Mouse (Mus musculus): ENCODE results near the gene Mospd2. TPM values are rescaled to one million over a fixed set of nuclear protein-coding genes. Genes with fewer than 3 reads are reported as not detected.

Gene Mospd2
- polyA plus RNA-seq, 1 experiment from 2014 or later, result 15.8 TPM

Other genes with a start within 250 kb of the Mospd2 start
- gene Fancb, start 217 bp upstream of the Mospd2 start, polyA plus RNA-seq (2014; fragmentation: Nextera tagmentation; extraction: Ambion mirVana), result 12.3 and 12.4 TPM in 2 replicates
- not detected in 2 replicates for gene Gm17604, start 24.5 kb upstream of the Mospd2 start, polyA plus RNA-seq (2014; fragmentation: Nextera tagmentation; extraction: Ambion mirVana)

Data from embryonic facial prominence, embryonic 11.5 days (tissue).